Mouse (Mus musculus) frontal cortex, postnatal 25 days (tissue): ENCODE data around the gene A930004D18Rik.
A peak's percentile ranks its signal among the peaks of the same experiment; 100 is the strongest.

Source experiments
- DNase-seq, 2 experiments: peaks; one replicate each; pipeline ENCODE4 v3.0.0; 2022; ENCODE audit warnings: low spot score in 2 of 2

The A930004D18Rik gene

DNA sequence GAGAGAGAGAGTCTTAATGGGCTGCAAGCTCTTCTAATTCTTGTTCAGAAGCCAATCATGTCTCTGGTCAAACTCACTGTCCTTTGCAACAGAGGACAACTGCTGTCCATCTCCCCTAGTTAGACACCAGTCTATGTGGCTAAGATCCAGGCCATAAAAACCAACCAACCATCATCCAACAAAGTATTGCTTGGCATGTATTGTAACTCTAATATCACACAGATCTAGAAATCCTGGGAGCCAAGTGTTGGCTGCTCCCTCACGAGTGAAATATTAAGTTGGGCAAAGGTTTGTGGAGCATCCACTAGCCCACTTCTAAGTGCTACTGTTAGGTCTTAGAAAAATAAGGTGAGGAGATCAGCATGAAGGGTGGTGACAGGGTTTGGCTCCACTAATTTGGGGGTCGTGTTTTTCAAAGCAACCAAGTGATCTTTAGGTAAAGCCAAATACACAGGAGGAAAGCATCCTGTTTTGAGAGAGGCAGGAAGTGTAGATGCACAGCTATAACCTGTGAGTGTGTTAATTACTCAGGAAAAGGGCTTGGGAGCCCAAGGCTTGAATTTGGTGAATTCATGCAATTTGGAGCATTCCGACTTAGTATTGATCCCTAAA, 710 bp upstream of the A930004D18Rik start:
- DNase-seq = no peak

DNA sequence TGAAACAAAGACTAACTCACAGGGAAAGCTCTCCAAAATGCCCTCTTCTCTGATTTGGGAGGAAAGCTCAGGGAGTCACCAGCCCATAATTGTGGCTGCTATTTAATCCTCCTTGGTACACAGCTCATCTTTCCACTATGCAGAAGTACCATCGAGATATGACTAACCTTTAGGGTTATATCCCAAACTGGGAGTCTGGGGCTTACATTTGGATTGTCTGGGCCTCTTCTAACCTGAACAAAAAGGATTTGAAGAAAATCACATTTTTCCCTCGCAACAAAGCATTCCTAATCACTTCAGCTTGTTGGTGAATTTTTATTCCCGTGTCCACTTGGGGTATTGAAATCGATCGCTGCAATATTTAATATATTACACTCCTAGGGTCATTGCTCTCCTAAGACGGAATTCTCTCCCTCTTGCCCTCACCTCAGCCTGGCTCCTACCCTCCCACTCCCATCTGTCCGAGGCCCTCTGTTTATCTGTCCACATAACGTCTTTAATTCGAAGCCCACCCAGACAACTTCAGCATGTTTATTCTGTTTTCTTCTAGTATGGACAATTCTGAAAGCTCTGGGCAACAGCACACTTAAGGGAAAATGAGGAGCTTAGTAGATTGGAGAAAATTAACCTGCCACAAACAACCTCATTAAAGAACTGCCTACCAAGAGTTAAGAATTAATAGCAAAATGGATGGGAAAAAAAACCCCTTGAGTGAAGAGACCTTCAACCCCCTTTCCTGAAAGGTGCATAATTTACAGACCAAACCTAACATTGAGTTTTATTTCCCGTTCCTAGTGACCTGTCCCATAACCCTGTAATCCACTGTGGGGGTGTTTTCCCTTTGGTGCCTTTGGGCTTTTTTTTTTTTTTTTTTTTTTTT, 2.9 kb downstream of the A930004D18Rik start:
- DNase-seq = no peak

DNA sequence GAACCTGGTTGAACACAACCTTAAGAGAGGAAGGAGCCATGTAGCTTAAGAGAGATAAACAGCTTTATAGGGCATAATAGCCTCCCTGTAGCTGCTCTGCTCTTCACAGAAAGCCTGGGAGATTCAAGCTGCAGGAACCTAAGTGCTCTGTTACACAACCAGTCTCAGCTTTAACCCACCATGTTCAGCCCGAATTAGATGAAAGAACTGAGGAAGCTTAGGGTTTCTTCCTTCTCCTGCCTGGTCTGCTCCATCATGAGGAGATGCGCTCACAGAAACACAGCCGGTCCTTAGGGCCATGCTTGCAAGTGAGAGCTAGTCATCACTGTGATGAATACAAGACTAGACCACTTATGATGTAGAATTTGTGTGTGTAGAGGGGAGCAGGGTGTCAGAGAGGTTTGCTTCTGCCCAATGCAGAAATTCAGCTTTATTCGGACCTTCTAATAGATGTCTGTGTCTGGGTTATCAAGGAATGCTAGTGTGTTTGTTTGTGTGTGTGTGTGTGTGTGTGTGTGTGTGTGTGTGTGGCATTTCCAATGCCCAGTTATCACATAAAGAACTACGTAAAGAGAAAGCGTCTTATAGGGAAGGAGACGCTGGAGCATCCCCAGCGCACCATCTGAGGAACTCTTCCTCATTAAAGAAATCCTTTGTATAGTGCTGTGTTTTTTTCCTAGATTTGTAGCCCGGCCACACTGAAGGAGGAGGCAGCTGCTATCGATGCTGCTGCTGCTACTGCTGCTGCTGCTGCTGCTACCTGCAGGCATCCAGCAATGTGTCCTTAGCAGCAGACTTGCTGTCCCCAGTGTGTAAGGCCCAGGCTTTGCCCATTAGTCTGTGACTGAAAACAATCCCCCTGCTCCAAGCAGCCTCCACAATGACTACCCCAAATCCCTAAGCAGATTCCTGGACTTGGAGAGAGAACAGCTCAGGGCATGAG, 4.1 kb downstream of the A930004D18Rik start:
- DNase-seq = no peak

DNA sequence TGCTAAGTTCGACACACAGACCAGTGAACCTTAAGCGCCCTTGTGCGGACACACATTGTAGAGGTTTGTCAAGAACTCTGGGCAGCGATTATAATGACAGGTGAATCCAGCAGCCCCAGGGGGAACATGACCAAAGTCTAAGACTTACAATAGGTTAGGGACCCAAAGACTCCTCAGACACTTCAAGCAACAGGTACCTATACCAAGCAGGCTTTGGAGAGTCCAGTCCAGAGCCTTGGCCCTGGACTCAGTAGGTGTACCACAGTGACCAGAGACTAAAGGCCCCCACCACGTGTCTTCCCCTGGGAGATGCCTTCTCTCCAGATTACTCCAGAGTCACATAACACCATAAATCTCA, 5.0 kb downstream of the A930004D18Rik start:
- DNase-seq = no peak

DNA sequence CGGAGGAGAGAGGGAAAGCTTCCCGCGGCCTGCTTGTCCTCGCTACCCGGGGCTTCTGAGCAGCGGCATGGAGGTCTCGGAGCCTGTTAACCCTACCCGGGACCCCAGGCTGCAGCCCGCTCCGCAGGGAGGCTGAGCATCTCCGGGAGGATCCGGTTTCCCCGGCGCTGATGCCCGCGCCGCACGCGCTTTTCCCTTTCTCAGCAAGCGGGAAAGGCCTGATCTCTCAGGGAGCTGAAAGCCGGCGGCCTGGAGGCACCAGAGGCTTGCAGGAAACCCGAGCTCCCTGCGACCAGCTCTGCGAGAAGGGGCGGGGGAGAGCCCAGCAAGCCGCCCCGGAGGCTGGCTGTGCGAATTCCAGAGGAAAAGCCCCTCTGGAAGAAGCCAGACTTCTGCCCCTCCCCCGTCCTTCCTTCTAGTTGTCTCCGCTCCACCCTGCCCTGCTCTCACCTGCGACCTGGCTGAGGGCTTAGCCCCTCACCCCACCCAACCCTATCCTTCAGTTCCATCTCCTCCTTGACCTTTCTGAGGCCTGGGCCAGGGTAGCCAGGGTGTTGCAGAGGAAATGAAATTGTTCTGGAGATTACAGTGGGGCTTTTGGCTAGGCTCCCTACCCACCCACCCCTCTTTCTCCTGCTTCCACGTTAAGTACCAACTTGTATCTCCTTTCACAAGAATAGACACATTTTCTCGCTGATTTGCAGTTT, 5.6 kb downstream of the A930004D18Rik start:
- DNase-seq = peak in 1 of 2 experiments; percentile 48

- DNase-seq = no peak
These were observed 6.2 kb downstream of the A930004D18Rik start for GRCm38 (mm10) chr2:18031271-18031821.

DNA sequence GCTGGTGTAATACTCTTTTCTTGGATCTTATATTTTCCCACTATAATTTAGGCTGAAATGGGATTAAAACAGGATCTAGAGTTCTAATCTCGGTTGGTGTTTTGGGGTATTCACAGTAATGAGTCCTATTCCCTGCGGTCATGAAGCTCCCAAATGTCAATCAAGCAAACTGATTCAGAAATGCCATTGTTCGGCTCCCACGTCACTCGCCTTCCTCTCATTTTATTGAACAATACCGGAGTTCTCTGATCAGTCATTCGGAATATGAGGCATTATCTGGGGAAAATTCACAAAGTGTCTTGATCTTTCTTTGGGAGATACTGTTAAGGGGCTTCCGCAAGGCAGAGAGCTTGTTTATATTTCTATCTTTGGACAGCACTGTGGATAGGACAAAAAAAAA, 7.0 kb downstream of the A930004D18Rik start:
- DNase-seq = no peak

GRCm38 (mm10) chr2:18029656-18030055, 7.9 kb downstream of the A930004D18Rik start:
- no peak for DNase-seq

GRCm38 (mm10) chr2:18028140-18029021, 9.2 kb downstream of the A930004D18Rik start:
- DNase-seq = peak; percentile 68 to 75

- peak; percentile 95 for DNase-seq
These were observed 9.9 kb downstream of the A930004D18Rik start for GRCm38 (mm10) chr2:18027448-18028139.

DNA sequence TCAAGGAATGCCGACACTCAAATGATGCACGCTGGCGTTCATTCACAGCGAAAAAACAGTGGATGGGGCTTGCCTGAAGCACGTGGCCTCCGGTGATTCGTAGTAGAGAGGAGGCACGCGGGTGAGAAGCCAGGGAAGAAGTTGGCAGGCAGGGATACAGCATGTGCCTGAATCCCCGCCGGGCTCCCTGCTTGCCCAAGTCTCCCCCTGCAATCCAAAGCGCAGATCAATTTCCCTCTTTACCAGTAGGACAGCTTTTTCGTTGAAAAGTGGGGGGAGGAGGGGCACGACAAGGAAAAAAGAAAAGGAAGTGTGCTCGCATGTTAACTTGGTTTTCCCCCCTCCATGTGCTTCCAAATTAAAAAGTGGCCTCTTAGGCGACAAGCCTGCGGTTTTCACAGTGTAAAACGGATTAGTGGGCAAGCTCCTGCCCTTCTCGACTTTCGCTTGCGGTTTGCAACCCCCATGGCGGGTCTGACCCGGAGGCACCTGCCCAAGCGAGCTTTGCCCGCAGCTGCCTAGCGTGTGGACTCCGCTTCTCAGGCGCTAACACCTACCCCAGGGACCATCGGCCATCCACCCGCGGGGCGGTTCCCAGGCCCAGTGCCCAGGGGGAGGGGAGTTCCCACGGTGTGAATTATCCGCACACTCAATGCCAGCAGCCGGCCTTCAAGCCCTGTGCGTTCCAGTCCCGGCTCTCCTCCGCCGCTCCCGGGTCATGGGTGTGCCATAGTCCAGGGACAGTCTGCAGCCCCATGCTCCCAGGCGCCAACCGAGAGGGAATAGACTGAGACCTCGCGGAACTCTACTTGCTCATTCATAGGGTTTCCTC, 11.2 kb downstream of the A930004D18Rik start:
- no peak for DNase-seq

GRCm38 (mm10) chr2:18025781-18026115, 11.8 kb downstream of the A930004D18Rik start:
- no peak for DNase-seq

DNA sequence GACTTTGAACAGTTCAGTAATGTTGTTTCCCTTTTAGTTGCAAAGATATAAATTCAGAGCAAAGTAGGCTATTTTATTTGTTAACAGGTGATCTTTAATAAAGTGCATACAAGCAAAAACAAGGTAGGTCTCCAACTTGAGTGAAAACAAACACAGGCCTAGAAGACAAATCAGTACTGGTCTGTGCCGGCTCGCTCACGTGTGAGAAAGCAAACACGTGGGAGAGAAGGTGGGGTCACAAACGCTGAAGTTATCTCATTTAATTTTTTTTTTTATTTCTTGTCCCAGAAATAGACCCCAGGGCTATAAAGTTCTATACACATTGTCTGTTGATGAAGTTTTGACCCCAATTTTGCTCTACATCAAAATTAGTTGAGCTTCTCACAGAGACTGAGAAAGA, 12.4 kb downstream of the A930004D18Rik start:
- DNase-seq = no peak

GRCm38 (mm10) chr2:18022886-18023285, 14.7 kb downstream of the A930004D18Rik start:
- DNase-seq = no peak

DNA sequence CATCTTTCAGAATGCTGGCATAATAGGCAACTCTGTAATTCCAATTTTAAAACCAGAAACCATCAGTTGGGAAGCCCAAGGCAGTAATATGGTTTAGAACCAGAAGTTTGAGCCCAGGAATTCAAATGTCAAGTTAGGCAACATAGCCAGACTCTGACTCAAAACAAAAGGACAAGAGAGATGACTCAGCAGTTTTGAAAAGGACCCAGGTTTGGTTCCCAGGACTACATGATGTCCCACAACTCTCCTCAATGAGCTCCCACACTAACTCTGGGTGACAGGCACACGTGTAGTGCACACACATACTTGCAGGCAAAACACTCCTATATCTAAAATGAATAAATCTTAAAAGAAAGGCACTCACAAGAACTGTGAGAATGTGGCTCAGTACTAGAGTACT, 18.4 kb downstream of the A930004D18Rik start:
- no peak for DNase-seq

DNA sequence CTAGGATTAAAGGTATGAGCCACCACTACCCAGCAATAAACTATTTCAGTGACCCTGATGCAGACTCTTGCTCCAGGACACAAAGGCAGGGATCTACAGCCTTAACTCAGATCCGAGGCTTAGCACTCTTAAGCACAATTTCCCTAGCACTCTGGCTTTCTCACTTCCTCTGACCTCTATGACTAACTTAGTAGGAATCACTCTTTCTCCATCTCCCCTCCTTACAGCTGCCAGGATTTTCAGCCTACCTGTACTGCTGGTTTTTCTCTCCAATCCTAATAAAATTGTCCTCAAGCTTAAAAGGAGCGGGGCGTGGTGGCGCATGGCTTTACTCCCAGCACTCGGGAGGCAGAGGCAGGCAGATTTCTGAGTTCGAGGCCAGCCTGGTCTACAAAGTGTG, 20.2 kb downstream of the A930004D18Rik start:
- no peak for DNase-seq

- no peak for DNase-seq
These were observed 20.9 kb downstream of the A930004D18Rik start for GRCm38 (mm10) chr2:18016639-18017038.

DNA sequence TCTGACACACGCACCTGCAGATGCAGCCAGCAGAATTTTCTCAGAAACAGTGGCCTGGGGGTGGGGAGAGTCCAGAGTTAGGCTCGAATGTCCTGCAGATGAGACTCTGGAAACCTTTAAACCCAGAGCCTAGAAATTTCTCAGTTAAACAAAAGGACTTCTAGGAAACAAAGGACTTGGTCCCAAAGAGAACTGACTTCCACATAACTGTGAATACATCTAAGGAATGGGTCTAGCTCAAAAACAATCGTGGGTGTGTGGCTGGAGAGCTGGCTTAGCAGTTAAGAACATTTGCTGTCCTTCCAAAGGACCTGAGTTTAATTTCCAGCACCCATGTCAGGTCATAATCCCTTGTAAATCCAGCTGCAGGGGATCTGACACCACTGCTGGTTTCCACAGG, 22.0 kb downstream of the A930004D18Rik start:
- no peak for DNase-seq

DNA sequence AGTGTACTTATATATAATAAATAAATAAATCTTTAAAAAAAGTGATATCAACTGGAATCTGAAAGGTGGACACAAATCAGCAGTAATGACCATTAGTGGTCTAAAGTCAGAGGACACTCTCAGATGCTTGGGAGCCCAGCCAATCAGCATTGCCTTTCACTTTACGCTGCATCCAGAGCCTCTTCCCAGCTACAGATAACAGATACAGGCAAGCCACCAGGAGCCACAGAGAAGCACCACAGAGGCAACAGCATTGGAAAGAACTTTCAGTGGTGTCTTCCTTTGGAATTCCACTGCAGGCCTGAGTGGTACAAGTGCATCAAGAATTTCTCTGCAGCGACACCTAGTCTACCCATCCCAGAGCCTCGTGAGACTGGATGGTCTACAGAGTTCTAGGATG, 24.7 kb downstream of the A930004D18Rik start:
- no peak for DNase-seq
